Mouse (Mus musculus): Measurements from ENCODE around the gene Vmn2r114.
"Not testable (repeated sequence)": the region's sequence is repeated elsewhere in the genome, so short reads cannot be mapped to it uniquely, and the experiment has no call there.

- not testable (repeated sequence) for TF ChIP-seq POLR2A (IDR thresholded peaks at IDR 0.05; ENCODE audit: insufficient read length, low read depth); POLR2AphosphoS2 (IDR thresholded peaks at IDR 0.05; ENCODE audit: insufficient read length, low read depth); E2F4 (IDR thresholded peaks at IDR 0.05; ENCODE audit: insufficient read depth); SRF (IDR thresholded peaks at IDR 0.05; ENCODE audit: control insufficient read depth, insufficient read length, low read depth); USF1 (IDR thresholded peaks at IDR 0.05; ENCODE audit: low read depth); TCF3 (IDR thresholded peaks at IDR 0.05; ENCODE audit: insufficient read length, low read depth); MAX (IDR thresholded peaks at IDR 0.05; ENCODE audit: low read depth); REST (IDR thresholded peaks at IDR 0.05; ENCODE audit: insufficient read depth, insufficient read length)
Observed at GRCm38 (mm10) chr17:23343441-23343840, 31.1 kb upstream of the Vmn2r114 start, which contains the start of gene Vmn2r115.

All from myocyte (in vitro differentiated cells).